Mouse (Mus musculus) cerebellum, postnatal 4 days (tissue): ENCODE measurements around the gene Gm3642.
"Not testable (repeated sequence)": the region's sequence is repeated elsewhere in the genome, so short reads cannot be mapped to it uniquely, and the experiment has no call there.

Source experiments
- DNase-seq, 2 experiments: peaks; one replicate each; pipeline ENCODE4 v3.0.0; 2022; ENCODE audit warnings: low spot score in 2 of 2, mixed read lengths in 1 of 2

Gm3642 gene

GRCm38 (mm10) chr14:6840211-6840610 is at the start of gene Gm3642:
Gm3642 (minus strand) TSS chr14:6840311.
- DNase-seq, result not testable (repeated sequence)

DNA sequence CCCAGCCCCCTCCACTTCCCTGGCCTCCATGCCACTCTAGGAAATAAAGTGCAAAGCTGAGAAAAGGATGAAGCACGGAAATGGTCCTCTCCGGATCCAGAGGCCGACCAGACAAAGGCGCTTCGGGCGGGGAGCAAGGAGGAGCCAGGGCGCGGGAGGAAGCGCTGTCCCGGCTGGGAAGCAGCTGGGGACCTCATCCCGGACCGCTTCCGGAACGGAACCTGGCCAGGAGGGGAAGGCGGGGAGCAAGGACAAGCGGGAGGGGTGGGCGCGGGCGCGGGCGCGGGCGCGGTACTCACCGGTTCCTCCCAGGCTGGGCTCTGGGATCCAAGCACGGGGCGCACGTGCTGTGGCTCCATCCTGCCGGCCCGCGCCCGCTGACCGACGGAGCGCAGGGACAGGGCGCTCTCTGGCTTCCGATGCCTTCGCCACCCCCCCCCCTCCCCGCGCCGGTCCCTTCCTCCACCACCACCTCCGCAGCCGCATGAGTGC is 49.5 kb upstream of the Gm3642 start, which contains the start of gene Gm3667:
TSS of gene Gm3667 (minus strand) at position 442 of the 492 bp plus-strand sequence.
- DNase-seq, result peak in 1 of 2 experiments; percentile 1

DNA sequence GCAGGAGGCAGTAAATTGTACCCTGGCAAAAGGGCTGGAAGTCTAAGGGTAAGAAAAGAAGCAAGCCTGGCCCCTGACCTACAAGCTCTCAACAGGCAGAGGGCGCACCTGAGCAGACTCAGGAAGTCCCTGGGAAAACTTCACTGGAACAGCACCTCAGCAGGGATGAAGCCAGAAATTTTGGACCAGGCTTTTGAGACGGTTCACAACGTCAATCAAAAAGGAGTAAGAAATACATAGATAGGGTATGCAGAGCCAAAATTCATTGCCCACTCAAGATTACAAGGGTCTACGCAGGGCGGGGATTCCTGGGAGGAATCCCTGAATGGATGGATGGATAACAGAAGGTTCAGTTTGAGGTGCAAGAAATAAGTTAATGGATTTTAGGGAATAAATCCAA is 48.7 kb upstream of the Gm3642 start:
- peak in 1 of 2 experiments; percentile 0 for DNase-seq

- peak in 1 of 2 experiments; percentile 22 for DNase-seq
These were observed 16.8 kb downstream of the Gm3642 start for GRCm38 (mm10) chr14:6823297-6823696.
